Mouse (Mus musculus) thymus, adult 18-20 months (tissue): ENCODE data around the gene Pakap.
A peak's percentile ranks its signal among the peaks of the same experiment; 100 is the strongest.

ENCODE experiments used
- DNase-seq, 2 experiments: peaks; one replicate each; pipeline ENCODE4 v3.0.0; 2022; ENCODE audit warnings: mixed read lengths in 2 of 2

The Pakap gene

DNA sequence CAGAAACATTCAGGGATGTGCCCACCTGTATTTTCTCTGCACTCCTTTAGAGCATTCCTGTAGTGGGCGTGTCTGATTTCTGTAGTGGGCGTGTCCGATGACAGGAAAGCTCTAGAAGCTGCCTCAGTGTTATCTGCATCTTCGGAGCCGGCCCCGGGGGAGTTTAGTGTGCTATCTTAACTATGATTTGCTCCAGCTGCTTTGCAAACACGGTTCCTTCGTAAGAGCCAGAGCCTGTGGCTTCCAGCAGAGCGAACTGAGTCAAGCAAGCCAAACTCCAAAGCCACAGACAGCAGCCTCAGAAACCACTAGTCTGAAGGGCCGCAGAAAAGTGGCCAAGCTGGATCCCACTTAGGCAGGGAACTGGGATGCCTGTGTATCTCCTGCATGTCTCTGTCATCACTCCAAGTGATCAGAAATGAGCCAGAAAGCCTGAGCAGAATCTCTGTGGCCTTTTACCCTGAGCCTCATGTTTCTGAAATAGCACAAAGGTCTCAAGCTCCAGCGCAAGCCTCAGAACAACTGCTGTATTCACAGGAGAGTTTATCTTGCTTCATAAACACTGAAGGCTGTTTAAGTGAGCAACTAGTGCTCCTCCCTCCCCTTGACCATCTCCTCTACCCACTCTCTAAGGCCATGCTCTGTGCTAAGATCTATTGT lies 205.0 kb downstream of the Pakap start:
- DNase-seq, result no peak

DNA sequence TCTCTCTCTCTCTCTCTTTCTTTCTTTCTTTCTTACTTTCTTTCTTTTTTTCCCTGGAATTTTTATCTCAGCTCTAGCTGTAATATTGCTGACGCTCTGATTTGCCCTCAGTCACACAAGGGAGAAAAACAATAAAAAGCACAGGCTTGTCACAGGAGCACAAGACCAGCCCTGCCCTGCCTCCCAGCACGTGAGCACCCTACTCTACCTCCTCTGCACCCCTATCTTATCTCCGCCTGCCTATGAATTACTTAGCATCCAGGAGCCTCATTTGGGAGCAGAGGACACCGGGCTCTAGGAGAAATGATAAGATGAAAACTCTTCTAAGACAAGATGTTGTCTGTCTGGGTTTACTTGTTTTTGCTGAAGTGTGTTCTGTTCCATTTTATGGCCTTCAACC lies 206.5 kb downstream of the Pakap start:
- no peak for DNase-seq

DNA sequence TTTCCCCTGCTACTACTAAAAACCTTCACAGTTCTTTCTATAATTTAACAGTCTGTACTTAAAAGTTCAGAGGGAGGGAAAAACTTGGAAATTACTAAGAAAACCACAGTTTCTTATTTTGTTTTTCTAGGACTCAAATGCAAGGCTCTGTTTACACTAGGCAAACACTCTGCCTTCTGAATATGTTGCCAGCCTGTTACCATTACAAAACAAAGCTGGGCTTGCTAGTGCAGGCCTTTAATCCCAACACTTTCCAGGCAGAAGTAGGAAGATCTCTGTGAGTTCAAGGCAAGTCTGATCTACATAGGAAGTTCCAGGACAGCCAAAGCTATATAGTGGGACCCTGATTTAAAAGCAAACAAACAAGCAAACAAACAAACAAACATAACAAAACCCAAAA lies 207.6 kb downstream of the Pakap start:
- no peak for DNase-seq

DNA sequence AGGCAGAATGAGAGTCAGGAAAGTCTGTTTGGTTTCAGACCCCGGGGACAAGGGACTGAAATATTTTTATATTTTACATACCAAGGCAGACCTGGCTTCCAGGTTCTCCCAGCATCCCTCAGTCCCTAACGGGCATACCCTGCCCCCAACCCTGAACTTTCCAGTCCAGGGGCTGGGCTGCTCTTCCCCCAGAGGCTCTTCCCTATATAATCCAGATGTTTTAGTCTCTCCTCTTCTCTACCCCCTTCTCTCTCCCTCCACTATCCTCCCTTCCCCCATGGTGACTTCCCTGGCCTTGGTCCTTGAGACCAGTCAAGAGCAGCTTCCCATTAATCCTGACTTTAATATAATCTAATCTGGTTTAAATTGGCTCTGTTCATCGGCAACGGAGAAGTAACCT lies 212.4 kb downstream of the Pakap start:
- DNase-seq, result no peak

DNA sequence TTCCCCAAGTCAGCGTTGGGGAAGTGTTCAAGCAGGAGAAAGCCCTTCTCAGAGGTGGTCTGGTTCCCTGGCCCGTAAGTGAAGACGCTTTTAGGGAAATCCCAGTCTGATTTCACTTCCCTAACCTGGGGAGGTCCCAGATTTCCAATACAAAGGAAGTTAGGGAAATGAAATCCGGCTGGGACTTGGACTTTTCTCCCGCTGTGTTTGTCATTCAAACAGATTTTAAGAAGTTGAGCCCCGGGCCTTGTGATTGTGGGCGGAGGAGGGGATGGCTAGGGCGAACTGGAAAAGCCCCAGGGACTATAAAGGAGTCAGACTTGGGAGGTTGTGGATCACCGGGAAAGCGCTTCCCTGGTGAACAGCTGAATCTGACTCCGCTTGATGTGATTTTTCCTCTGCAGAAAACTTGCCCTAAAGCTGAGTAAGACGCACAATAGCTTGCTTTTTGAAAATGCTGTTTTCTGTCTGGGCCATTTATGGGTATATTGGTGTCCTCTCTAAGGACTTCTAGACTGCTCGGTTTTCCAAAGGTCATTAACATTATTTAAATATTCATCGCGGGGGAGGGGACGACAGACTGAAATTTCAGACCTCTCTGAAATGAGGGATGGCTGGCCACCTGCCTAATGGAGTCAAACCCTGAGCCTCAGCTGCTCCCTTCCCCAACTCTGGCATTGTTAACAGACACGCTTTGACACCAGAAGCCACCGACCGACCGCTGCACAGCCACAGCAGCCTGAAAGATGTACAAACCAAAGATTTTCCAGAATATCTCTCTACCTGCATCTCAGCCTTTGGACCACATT lies 213.1 kb downstream of the Pakap start:
- no peak for DNase-seq

DNA sequence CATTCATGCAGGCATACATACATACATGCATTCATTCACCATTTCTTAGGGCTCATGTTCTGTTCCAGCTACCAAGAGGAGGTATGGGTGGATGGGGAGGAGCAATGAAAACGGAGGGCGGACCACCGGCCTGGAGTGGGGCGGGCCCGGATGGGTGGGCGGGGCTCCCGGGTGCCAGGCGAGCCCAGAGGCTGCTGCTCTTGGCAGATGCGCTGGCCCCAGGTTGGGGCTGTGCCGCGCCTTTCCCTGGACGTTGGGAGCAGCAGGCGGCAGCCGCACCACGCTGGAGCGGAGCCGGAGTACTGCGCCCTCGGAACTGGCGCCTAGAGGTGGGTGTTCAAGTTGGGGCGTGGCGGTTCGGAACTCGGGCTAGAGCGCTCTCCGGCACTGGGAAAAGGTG lies 214.0 kb downstream of the Pakap start:
- peak; percentile 69 to 75 for DNase-seq

DNA sequence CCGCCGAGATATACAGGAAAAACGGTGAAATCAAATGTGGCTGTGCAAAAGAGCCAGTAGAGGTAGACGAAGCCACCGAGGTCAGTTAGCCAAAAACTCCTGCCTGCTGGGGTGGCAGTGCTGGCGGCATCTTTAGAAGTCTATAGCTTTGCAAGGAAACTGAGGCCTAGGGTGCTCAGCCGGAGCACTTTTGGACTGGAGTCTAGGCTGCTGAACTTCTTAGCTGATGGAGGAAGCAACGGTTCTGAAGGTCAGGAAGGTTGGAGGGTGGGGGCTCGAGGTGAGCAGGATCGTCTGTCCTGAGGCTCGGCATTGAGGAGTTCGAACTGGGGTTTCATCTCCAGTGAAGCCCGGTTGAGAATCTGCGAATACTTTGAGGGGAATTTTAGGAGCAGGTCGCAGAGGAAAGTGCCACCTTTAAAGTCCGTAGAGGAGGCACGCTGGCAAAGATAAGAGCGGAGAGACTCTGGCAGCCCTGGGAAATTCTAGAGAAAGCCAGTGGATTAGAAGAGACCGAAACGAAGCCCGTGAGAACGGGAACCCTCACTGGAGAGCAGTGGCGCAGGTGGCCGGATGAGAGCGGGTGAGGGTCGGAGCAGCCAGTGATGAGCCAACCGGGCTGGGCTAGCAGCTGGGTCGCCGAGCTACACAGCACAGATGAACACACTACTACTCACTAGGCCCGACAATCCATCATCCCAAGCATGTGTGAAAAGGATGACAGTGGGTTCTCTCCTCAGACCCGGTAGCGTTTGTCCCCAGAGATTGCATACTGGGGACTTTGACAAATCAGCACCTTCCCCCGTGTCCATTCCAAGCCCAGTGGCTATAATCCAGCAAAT lies 214.8 kb downstream of the Pakap start:
- peak; percentile 48 to 57 for DNase-seq

DNA sequence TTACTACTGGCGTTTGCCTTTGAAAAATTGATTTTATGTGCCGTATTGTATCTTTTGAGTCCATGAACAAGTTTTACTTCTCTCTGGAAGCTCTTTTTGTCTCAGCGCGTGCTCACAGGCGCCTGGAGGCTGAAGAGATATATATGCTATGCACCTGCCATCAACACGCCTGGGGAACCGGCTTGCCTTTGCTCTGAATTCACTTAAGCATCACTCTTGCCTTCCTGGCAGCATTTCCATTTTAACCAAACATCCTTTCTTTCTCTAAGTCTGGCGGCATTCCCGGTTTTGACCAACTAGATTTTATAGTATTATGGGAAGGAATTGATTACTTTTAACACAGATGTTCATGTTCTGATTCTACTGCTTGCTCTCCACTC lies 215.4 kb downstream of the Pakap start:
- DNase-seq, result peak; percentile 11 to 30

DNA sequence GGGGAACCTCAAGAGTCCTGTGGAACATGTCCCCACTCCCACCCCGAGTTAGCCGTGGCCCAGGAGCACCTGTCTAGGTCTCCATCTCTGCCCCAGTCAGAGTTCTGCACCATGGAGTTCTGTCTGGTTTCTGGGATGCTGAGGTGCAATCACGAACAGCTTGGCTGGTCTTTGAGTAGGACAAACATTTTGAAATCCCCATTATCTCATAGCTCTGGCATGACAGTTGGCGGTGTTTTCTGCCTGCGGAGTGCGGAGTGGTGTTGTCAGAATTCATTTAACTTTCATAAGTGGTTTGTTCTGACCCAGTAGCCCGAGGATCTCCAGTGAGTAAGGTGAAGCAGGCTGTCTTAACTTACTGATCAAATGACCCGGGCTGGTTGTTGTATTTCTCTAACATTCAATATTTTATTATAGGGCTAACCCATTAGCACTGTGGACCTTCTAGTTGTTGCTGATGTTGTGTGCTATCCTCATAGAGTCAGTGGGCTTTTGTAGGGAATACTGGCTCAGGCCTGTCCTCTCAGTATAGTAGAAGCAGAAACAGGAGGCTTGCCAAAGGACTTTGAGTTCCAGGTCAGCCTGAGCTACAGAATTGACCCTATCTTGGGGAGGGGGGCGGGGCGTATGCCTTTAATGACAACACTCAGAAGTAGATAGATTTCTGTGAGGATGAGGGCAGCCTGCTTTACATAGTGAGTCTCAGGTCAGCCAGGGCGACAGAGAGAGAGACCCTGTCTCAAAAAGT lies 216.0 kb downstream of the Pakap start:
- DNase-seq, result no peak

DNA sequence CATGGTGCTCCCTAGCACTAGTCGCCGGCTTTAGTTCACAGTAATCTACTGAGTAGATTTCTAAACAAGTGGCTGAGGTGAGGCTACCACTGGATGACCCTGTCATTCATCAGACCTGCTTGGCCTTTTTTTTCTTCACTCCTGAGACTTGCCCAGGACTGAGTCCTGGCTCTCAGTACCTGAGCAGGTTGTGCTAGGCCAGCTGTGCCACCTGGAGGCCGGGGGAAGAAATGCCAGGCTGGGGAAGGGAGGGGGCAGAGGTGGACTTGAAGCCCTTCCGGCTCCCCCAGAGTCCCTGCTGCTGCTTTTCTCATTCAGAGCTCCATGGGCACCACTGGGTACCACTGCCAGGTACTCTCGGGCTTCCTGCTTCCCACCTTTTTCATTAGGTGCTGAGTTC lies 220.7 kb downstream of the Pakap start:
- DNase-seq, result peak; percentile 23 to 45

DNA sequence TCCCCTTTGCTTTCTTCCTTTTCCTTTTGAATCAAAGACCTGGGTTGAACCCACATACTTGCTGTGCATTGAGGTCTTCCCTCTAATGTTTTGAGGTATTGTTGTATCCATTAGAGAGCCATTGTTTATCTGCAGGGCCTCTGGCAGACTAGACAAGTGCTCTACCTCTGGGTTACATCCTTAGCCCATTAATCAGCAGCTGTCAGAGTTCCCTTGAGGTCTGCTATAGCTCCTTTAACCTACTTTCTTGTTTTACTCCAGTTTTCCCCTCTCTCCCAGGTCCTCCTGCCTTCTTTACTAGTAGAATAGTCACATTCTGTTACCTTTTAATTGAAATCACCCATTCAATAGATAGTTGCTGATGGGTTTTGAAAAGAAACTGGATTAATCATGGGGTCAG lies 221.1 kb downstream of the Pakap start:
- no peak for DNase-seq

DNA sequence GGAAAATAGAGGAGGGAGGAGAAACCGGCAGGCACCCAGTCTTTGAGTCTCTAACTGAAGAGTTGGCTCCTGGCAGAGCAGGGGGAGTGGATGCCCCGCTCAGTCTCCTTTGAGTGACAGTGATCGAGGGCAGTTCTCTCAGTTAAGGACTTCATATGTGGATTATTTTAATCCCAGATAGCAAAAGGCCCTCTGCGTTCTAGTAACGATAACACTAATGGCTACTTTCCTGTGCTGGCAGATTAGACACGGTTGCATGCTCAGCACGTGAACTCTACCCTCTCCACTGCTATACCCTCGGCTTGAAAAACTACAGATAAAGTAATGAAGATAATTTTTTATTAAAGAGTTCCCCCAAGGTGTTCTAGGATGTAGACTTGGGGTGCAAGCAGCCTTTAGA lies 226.0 kb downstream of the Pakap start:
- DNase-seq, result no peak

DNA sequence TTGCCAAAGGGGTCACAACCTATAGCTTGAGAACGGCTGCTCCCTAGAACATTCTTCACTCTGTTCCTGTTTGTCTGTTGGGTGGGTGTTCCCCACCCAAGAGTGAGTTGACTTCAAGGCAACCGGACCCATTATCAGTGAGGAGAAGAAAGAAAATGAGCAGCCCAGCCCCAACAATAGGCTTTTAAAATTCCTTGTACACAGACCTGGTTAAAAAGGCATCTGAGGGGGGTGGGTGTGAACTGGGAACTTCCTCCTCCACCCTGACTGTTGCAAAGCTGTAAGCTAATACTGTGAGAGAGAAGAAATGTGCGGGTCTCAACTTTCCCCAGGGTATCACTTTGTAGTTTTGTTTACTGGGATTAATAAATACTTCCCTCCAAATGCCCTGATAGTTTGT lies 226.6 kb downstream of the Pakap start:
- no peak for DNase-seq

DNA sequence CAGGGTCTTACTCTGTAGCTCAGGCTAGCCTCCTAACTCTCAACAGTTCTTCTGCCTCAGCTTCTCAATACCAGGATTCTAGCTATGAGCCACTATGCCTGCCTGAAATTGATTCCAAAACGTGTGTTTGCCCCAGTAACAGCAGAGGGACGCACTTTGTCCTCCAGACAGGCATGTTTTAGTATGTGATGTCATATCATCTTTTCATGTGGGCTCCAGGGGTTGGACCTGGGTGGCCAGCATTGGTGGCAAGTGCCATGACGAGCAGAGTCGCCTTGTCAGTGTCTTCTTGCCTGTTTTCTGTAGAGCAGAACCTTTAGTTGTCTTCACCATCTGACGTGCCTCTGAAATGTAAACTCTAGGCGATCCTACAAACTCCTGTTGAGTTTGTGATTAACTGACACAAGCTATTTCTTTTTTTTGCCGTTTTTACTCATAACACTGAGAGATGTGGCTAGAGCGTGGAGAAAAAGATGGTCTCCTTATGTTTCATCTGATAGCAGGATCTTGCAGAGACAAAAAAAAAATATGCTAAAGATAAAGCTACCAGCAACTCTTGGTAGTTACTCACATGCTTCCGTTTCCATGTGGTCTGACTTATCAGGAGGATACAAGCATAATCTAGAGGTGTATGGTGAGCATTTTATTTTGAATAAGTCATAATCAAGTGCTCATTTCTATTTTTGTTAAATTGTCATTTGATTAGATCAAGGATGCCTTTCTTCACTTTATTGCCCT lies 229.7 kb downstream of the Pakap start:
- no peak for DNase-seq

DNA sequence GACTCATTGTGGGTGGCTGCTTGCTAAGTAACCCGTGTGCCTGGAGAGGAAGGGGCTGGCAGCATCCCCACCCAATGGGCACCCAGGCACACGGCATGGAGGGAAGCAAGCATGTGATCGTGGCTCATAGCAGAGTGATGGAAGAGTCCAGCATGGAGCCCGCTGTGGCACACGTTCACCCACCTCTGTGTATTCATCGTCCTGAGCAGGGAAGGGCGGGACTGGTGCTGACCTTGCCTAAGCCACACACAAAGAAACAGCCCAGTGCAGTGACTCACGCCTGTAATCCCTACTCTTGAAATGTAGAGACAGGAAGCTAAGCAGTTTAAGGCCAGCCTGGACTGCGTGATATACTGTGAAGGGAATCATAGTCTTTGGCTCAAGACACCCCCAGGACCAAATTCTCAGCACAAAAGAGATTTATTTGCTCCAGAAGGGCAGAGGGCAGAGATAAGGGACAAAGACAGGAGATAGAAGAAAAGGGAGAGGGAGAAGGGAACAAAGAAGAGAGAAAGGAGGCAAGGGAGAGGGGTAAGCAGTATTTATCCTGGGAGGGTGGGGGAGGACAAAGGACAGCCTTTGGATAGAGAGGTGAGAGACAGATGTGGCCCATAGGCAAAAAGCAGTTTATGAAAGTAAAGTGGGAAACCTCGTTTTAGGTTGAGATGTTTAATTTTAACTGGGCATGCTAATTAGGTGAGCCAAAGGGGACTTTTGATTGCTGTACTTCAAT lies 230.5 kb downstream of the Pakap start:
- DNase-seq, result no peak

DNA sequence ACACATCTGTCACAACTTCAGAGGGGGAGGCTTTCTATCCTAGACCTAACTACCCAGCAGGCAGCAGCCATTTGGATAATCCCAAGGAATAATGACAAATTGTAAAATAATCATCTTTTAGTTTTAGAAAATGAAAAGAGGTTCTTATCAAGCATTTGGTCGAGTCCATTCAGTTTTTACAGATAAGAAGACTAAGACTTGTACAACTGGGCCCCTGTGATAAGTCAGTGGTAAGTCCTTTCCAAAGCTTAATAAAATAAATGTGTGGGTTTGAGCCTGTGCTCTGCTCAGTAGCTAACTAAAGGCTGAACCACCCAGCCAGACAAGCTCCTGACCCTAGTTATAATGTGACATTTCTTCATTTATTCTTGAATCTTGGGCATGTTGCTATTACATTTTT lies 231.3 kb downstream of the Pakap start:
- DNase-seq, result no peak

DNA sequence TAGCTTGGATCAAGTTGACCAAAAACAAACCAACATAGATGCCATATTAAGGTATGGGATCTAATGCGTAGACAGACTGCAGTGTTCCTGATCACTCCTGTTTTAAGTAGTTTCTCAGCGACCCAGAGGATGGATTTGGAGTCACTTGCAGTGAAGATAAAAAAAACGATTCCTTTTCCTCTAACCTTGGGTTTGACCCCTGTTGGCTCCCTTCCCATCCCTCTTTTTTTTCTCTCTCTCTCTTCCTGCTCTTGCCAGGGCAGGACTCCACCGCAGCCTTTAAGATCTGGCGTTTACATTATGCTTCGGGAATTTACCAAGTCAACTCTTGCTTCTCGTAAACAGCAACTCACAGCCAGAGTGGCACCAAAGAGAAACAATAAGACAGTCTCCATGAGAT lies 233.3 kb downstream of the Pakap start:
- no peak for DNase-seq

DNA sequence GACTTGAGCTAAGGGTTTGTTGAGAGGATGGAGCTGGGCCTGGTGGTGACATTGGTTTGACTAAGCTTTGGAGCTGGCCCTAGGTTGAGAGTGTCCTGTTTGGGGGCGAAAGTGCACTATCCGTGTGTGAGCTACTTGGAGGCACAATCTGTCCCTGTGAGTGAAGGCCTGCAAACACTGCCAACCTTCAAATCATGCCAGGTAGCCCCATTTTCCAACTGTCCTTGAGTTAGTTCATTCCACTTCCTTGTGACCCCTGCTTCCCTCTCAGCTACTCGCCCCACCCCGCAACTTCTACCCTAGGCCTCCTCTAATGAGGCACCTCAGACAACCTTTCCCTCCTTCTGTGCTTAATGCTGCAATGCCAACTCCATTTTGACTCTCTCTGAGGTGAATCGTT lies 234.0 kb downstream of the Pakap start:
- no peak for DNase-seq

DNA sequence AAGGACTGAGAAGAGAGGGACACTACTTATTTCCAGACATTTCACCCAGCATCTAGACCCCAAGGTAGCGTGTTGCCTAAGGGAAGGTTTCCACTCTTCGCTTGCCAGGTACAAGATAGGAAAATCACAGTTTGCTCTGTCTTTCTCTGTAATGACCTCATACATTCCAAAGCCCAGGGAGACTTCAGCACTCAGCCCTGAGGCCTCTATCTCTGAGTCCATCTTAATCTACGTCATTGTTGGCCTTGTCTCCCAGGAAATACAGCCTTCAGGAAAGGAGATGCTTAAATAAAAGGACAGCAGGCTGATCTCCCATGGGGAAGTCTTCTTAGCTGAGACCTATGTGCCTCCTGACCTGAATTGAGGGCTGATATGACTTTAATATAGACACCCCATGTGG lies 234.4 kb downstream of the Pakap start:
- DNase-seq, result no peak

DNA sequence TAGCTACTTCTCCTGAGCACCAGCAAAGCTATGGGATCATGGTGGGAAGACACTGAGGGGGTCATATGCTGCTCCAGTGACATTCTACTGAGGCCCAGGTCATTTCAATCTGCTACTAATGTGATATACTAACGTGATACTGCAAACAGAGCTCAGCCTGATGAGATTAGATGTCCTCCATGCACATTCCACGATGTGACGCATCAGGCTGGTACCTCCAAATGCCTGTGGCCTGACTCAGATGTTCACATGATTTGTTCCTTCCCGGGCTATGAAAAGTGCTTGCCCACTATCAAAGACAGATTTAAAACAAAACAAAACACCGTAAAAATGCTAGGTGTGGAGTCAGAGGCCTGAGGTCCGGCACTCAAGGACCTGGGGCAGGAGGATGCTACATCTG lies 236.9 kb downstream of the Pakap start:
- DNase-seq, result no peak

DNA sequence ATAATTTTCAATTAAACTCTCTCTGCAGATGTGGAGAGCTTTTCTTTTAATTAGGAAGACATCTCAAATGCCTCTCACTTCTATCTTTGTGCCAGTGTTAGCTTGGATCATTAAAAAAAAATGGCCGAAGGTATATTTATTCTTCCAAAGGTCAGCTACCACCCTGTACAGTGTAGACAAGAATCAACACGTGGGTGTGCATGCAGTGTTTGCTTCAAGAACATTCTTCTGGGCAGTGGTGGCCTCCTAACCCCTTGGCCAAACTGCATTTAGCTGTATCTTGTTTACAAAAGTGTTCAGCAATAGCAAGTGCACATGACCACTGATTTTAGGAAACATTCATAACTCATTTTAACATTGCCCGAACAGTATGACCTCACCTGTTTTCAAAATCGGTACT lies 241.5 kb downstream of the Pakap start:
- no peak for DNase-seq

DNA sequence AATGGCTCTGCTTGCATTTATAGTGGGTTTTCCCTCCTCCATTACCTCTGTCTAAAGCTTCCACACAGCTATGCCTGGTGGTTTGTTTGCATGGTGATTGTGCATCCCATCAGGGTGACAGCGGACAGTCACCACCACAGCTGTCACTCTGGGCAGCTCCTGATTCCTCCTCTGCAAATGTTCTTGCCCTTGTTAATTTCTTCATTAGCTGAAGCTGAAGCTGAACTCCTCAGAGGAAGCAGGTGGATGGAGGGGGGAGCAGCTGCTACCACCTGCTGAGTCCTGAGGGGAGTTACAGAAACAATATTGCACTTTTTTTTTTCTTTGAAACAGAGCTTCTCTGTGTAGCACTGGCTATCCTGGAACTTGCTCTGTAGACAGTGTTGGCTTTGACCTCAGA lies 244.1 kb downstream of the Pakap start:
- DNase-seq, result peak in 1 of 2 experiments; percentile 59
